In genomic region chr19:46599375-46600256, GRCm38 (mm10) we compare ENCODE assay signal across 7 mouse cellular contexts. TPM values are rescaled to one million over a fixed set of nuclear protein-coding genes. Genes with fewer than 3 reads are reported as not detected.
DNase-seq lines count a peak whose midpoint lies in the region; ATAC-seq lines count a peak whose summit lies in the region.

No protein-coding gene starts in this region.

- no peak for ATAC-seq in embryonic facial prominence, embryonic 11.5 days (replicated peaks; ENCODE audit: insufficient number of reproducible peaks, low FRiP score, low TSS enrichment, low read depth)
- no peak for ATAC-seq in heart, embryonic 16.5 days (replicated peaks; ENCODE audit: extremely low read depth, insufficient read depth, low FRiP score)
- peak; percentile 2; the same call in 1 of the 2 replicates for ATAC-seq in midbrain, embryonic 14.5 days (ENCODE audit: low FRiP score, low TSS enrichment)
- no peak for ATAC-seq in monocyte, adult 5-6 weeks (replicated peaks; ENCODE audit: insufficient number of reproducible peaks, low FRiP score, low TSS enrichment, poor library complexity, severe bottlenecking)

- H3K9me3 ChIP-seq in embryonic facial prominence, embryonic 11.5 days (replicated peaks; ENCODE audit: control insufficient read depth, low read length), result no peaks in the 10 kb centered on the region
- no peaks in the 10 kb centered on the region for H3K9me3 ChIP-seq in heart, embryonic 16.5 days (replicated peaks; ENCODE audit: control insufficient read depth, low read length)
- no peaks in the 10 kb centered on the region for H3K9me3 ChIP-seq in limb, embryonic 10.5 days (replicated peaks)
- no peaks in the 10 kb centered on the region for H3K9me3 ChIP-seq in midbrain, embryonic 14.5 days (ENCODE audit: control insufficient read depth, low read length)

- H3K9ac ChIP-seq in embryonic facial prominence, embryonic 11.5 days (replicated peaks; ENCODE audit: low read length), result peak overlapping the region; percentile 85
- H3K9ac ChIP-seq in heart, embryonic 16.5 days (ENCODE audit: low read length), result peak overlapping the region; percentile 90
- peak overlapping the region; percentile 78 for H3K9ac ChIP-seq in midbrain, embryonic 14.5 days (replicated peaks; ENCODE audit: low read length)

- 19% methylated on average over 22 of the region's 22 CpGs for WGBS in embryonic facial prominence, embryonic 11.5 days
- whole genome bisulfite sequencing in heart, embryonic 16.5 days, result 14% methylated on average over 22 of the region's 22 CpGs
- WGBS in limb, embryonic 10.5 days, result 25% methylated on average over 22 of the region's 22 CpGs
- 24% methylated on average over 22 of the region's 22 CpGs for WGBS in midbrain, embryonic 14.5 days

- 0 out of 2 replicates have a peak overlapping the region, but pooled peaks have one; percentile 32 for H3K27ac ChIP-seq in embryonic facial prominence, embryonic 11.5 days (replicated peaks; ENCODE audit: low read depth, low read length)
- peak overlapping the region; percentile 78 for H3K27ac ChIP-seq in heart, embryonic 16.5 days (ENCODE audit: low read length)
- H3K27ac ChIP-seq in limb, embryonic 10.5 days, result peak overlapping the region; percentile 87
- peak overlapping the region; percentile 70 for H3K27ac ChIP-seq in midbrain, embryonic 14.5 days (replicated peaks; ENCODE audit: low read depth, low read length)

- H3K4me2 ChIP-seq in embryonic facial prominence, embryonic 11.5 days (ENCODE audit: low read depth, low read length), result peak overlapping the region; percentile 82
- peak overlapping the region; percentile 90 for H3K4me2 ChIP-seq in heart, embryonic 16.5 days (ENCODE audit: low read depth, low read length)
- H3K4me2 ChIP-seq in midbrain, embryonic 14.5 days (ENCODE audit: low read length), result peak overlapping the region; percentile 93

- DNase-seq in right cerebral cortex, adult 18-20 months, result peak; percentile 18
- no peak for DNase-seq in right cerebral cortex, postnatal 14 days
- DNase-seq in embryonic facial prominence, embryonic 11.5 days (ENCODE audit: low spot score), result no peak
- DNase-seq in limb, embryonic 10.5 days (ENCODE audit: low spot score), result no peak
- DNase-seq in midbrain, embryonic 14.5 days, result no peak

- H3K27me3 ChIP-seq in embryonic facial prominence, embryonic 11.5 days (ENCODE audit: control insufficient read depth, insufficient read depth, low read length), result no peaks in the 10 kb centered on the region
- no peaks in the 10 kb centered on the region for H3K27me3 ChIP-seq in heart, embryonic 16.5 days (ENCODE audit: control insufficient read depth, insufficient read depth, low read length)
- no peaks in the 10 kb centered on the region for H3K27me3 ChIP-seq in limb, embryonic 10.5 days (ENCODE audit: low read depth, poor library complexity, severe bottlenecking)
- H3K27me3 ChIP-seq in midbrain, embryonic 14.5 days (ENCODE audit: control insufficient read depth, insufficient read depth, low read length), result no peaks in the 10 kb centered on the region

- no peaks in the 10 kb centered on the region for H3K4me1 ChIP-seq in embryonic facial prominence, embryonic 11.5 days (ENCODE audit: control insufficient read depth, insufficient read depth, low read length)
- peaks cover 17% of the 10 kb centered on the region for H3K4me1 ChIP-seq in heart, embryonic 16.5 days (ENCODE audit: control insufficient read depth, insufficient read depth, low read length)
- peaks cover 21% of the 10 kb centered on the region for H3K4me1 ChIP-seq in limb, embryonic 10.5 days
- H3K4me1 ChIP-seq in midbrain, embryonic 14.5 days (ENCODE audit: control insufficient read depth, insufficient read depth, low read length), result peaks cover 14% of the 10 kb centered on the region; the same call in 1 of the 2 replicates

- peak overlapping the region; percentile 87 for H3K4me3 ChIP-seq in embryonic facial prominence, embryonic 11.5 days (ENCODE audit: low read depth, low read length)
- peak overlapping the region; percentile 100 for H3K4me3 ChIP-seq in heart, embryonic 16.5 days (ENCODE audit: low read length)
- H3K4me3 ChIP-seq in limb, embryonic 10.5 days, result peak overlapping the region; percentile 94
- peak overlapping the region; percentile 95 for H3K4me3 ChIP-seq in midbrain, embryonic 14.5 days (replicated peaks; ENCODE audit: low read depth, low read length)

- H3K36me3 ChIP-seq in embryonic facial prominence, embryonic 11.5 days (replicated peaks; ENCODE audit: control insufficient read depth, insufficient read depth, low read depth, low read length), result no peaks in the 10 kb centered on the region
- 0 out of 2 replicates have a peak, but pooled peaks cover 4% of the 10 kb centered on the region for H3K36me3 ChIP-seq in heart, embryonic 16.5 days (ENCODE audit: control insufficient read depth, insufficient read depth)
- peaks cover 49% of the 10 kb centered on the region for H3K36me3 ChIP-seq in limb, embryonic 10.5 days
- H3K36me3 ChIP-seq in midbrain, embryonic 14.5 days (ENCODE audit: control insufficient read depth, insufficient read depth, low read length), result peaks cover 16% of the 10 kb centered on the region

RNA-seq across cellular contexts. Expression of gene Wbp1l, which starts 0.7 kb away (rescaled TPM):
- polyA plus RNA-seq in embryonic facial prominence, embryonic 11.5 days (2014; fragmentation: Nextera tagmentation; extraction: Ambion mirVana), result 30.1 and 34.4 TPM in 2 replicates
- polyA plus RNA-seq in heart, embryonic 16.5 days (2015; fragmentation: Nextera tagmentation; extraction: Ambion mirVana), result 60.5 and 63.3 TPM in 2 replicates
- 49.8 and 52.3 TPM in 2 replicates for polyA plus RNA-seq in limb, embryonic 10.5 days (2016; fragmentation: Nextera tagmentation; extraction: Ambion mirVana)
- polyA plus RNA-seq in midbrain, embryonic 14.5 days (2014; fragmentation: Nextera tagmentation; extraction: Ambion mirVana), result 27.5 and 33.8 TPM in 2 replicates
- total RNA-seq in monocyte, adult 5-6 weeks (2017), result 45.5 to 72.9 TPM (median 56.5 TPM) in 3 replicates

RNA-seq across cellular contexts. Expression of gene Sfxn2, which starts 26.5 kb away (rescaled TPM):
- 13.6 and 14.7 TPM in 2 replicates for polyA plus RNA-seq in embryonic facial prominence, embryonic 11.5 days (2014; fragmentation: Nextera tagmentation; extraction: Ambion mirVana)
- 10.0 and 11.4 TPM in 2 replicates for polyA plus RNA-seq in heart, embryonic 16.5 days (2015; fragmentation: Nextera tagmentation; extraction: Ambion mirVana)
- polyA plus RNA-seq in limb, embryonic 10.5 days (2016; fragmentation: Nextera tagmentation; extraction: Ambion mirVana), result 19.0 and 21.7 TPM in 2 replicates
- 7.3 and 10.2 TPM in 2 replicates for polyA plus RNA-seq in midbrain, embryonic 14.5 days (2014; fragmentation: Nextera tagmentation; extraction: Ambion mirVana)
- total RNA-seq in monocyte, adult 5-6 weeks (2017), result 8.9 to 11.1 TPM (median 10.2 TPM) in 3 replicates

RNA-seq across cellular contexts. Expression of gene Arl3, which starts 26.6 kb away (rescaled TPM):
- 122 and 130 TPM in 2 replicates for polyA plus RNA-seq in embryonic facial prominence, embryonic 11.5 days (2014; fragmentation: Nextera tagmentation; extraction: Ambion mirVana)
- polyA plus RNA-seq in heart, embryonic 16.5 days (2015; fragmentation: Nextera tagmentation; extraction: Ambion mirVana), result 95.6 and 101 TPM in 2 replicates
- 164 and 173 TPM in 2 replicates for polyA plus RNA-seq in limb, embryonic 10.5 days (2016; fragmentation: Nextera tagmentation; extraction: Ambion mirVana)
- 134 and 200 TPM in 2 replicates for polyA plus RNA-seq in midbrain, embryonic 14.5 days (2014; fragmentation: Nextera tagmentation; extraction: Ambion mirVana)
- 7.1 to 26.2 TPM (median 18.2 TPM) in 3 replicates for total RNA-seq in monocyte, adult 5-6 weeks (2017)

Comparison
In these comparisons a context has a peak if more than half of its experiments do, and no peak if none do; other contexts are left out.
1. H3K27ac ChIP-seq: peak in every context shown above with its lines; median percentile 87 in limb, embryonic 10.5 days; 78 in heart, embryonic 16.5 days; 70 in midbrain, embryonic 14.5 days; 32 in embryonic facial prominence, embryonic 11.5 days.